Comparison of ENCODE assay signal across 21 mouse cellular contexts in the genomic region with DNA sequence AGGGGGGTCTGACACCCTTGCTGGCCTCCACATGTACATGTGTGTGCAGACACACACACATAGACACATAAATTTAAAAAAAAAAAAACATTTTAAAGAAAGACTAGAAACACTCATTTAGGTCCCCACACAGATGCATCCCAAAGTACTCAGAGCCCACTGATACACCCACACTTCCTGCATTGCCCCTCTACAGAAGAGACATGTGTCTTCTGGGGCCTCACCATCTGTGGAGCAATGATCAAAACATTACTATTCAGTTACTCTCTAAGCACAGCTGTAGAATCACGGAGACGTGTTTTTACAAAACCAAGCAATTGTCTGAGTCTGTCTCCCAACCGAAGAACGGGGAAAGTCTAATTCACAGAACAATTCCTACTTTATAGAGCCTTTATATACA. TPM values are rescaled to one million over a fixed set of nuclear protein-coding genes. Genes with fewer than 3 reads are reported as not detected.
DNase-seq lines count a peak whose midpoint lies in the region; ATAC-seq lines count a peak whose summit lies in the region.
"Had no signal": no experiment of that assay in that cellular context is flagged by ENCODE, and none has a peak within 500 bp of the region (broad histone marks: within the 10 kb centered on the region; RNA-seq: fewer than 3 reads in every experiment).

No protein-coding gene starts in this region.

- H3K9ac ChIP-seq in embryonic facial prominence, embryonic 13.5 days, result no peak overlapping the region
- H3K9ac ChIP-seq in midbrain, embryonic 15.5 days, result no peak overlapping the region
- H3K9ac ChIP-seq: forebrain, embryonic 13.5 days; forebrain, postnatal 0 days; hindbrain, embryonic 15.5 days had no signal

- H3K4me1 ChIP-seq in embryonic facial prominence, embryonic 13.5 days, result peaks cover 25% of the 10 kb centered on the region
- peaks cover 23% of the 10 kb centered on the region for H3K4me1 ChIP-seq in embryonic facial prominence, embryonic 10.5 days
- H3K4me1 ChIP-seq in midbrain, embryonic 10.5 days, result peaks cover 23% of the 10 kb centered on the region
- H3K4me1 ChIP-seq in midbrain, embryonic 15.5 days, result peaks cover 11% of the 10 kb centered on the region
- H3K4me1 ChIP-seq: forebrain, embryonic 13.5 days had no signal

- no peak for DNase-seq in embryonic facial prominence, embryonic 10.5 days (ENCODE audit: low spot score)
- DNase-seq in midbrain, embryonic 10.5 days (ENCODE audit: low spot score), result peak; percentile 6
- peak; percentile 52 to 56 for DNase-seq in thymus, postnatal 10 days (ENCODE audit: low spot score in 2 of 2)
- DNase-seq in thymus, postnatal 4 days, result peak; percentile 44
- DNase-seq in urinary bladder, postnatal 25 days (ENCODE audit: low spot score), result no peak
- DNase-seq in MN1 (ENCODE audit: low spot score), result no peak
- DNase-seq: adrenal gland, postnatal 25 days; B cell, adult 2 months; cerebellum, adult 2 months; forebrain, postnatal 0 days; gastrocnemius, postnatal 14 days; heart, postnatal 36 days had no signal

- H3K4me2 ChIP-seq in embryonic facial prominence, embryonic 13.5 days, result no peak overlapping the region
- H3K4me2 ChIP-seq in midbrain, embryonic 15.5 days, result no peak overlapping the region
- H3K4me2 ChIP-seq: forebrain, embryonic 13.5 days; heart, embryonic 13.5 days; hindbrain, embryonic 15.5 days had no signal

- H3K27ac ChIP-seq in embryonic facial prominence, embryonic 13.5 days, result 0 out of 2 replicates have a peak overlapping the region, but pooled peaks have one; percentile 33
- no peak overlapping the region for H3K27ac ChIP-seq in embryonic facial prominence, embryonic 10.5 days (replicated peaks)
- H3K27ac ChIP-seq in midbrain, embryonic 10.5 days (replicated peaks), result no peak overlapping the region
- H3K27ac ChIP-seq in midbrain, embryonic 15.5 days, result no peak overlapping the region
- H3K27ac ChIP-seq: forebrain, embryonic 13.5 days; hindbrain, embryonic 15.5 days had no signal

- H3K36me3 ChIP-seq in embryonic facial prominence, embryonic 13.5 days, result no peaks in the 10 kb centered on the region
- H3K36me3 ChIP-seq in embryonic facial prominence, embryonic 10.5 days (replicated peaks), result no peaks in the 10 kb centered on the region
- no peaks in the 10 kb centered on the region for H3K36me3 ChIP-seq in midbrain, embryonic 10.5 days
- H3K36me3 ChIP-seq in midbrain, embryonic 15.5 days (replicated peaks), result no peaks in the 10 kb centered on the region
- H3K36me3 ChIP-seq: G1E; heart, embryonic 13.5 days; hindbrain, embryonic 15.5 days had no signal

- no peak for ATAC-seq in embryonic facial prominence, embryonic 13.5 days (ENCODE audit: insufficient number of reproducible peaks, insufficient read depth, low FRiP score, low TSS enrichment, low read depth)
- no peak for ATAC-seq in midbrain, embryonic 15.5 days (replicated peaks)
- ATAC-seq: activated CD4-positive, CD25-positive, alpha-beta regulatory T cell, adult 4 months; CD4-positive, CD25-positive, alpha-beta regulatory T cell, adult 4 months; forebrain, embryonic 13.5 days; forebrain, postnatal 0 days; Patski had no signal

- no peaks in the 10 kb centered on the region for H3K9me3 ChIP-seq in embryonic facial prominence, embryonic 13.5 days
- no peaks in the 10 kb centered on the region for H3K9me3 ChIP-seq in embryonic facial prominence, embryonic 10.5 days
- H3K9me3 ChIP-seq in midbrain, embryonic 10.5 days (replicated peaks), result no peaks in the 10 kb centered on the region
- H3K9me3 ChIP-seq in midbrain, embryonic 15.5 days, result no peaks in the 10 kb centered on the region
- H3K9me3 ChIP-seq: forebrain, embryonic 13.5 days; G1E; heart, embryonic 13.5 days; hindbrain, embryonic 15.5 days had no signal

- H3K27me3 ChIP-seq in embryonic facial prominence, embryonic 13.5 days, result no peaks in the 10 kb centered on the region
- peaks cover 11% of the 10 kb centered on the region; the same call in 1 of the 2 replicates for H3K27me3 ChIP-seq in embryonic facial prominence, embryonic 10.5 days (replicated peaks; ENCODE audit: low read depth, poor library complexity, severe bottlenecking)
- peaks cover 12% of the 10 kb centered on the region; the same call in 1 of the 2 replicates for H3K27me3 ChIP-seq in midbrain, embryonic 10.5 days (ENCODE audit: low read depth, poor library complexity, severe bottlenecking)
- H3K27me3 ChIP-seq in midbrain, embryonic 15.5 days (replicated peaks), result no peaks in the 10 kb centered on the region
- H3K27me3 ChIP-seq: forebrain, embryonic 13.5 days; heart, embryonic 13.5 days; hindbrain, embryonic 15.5 days; Patski had no signal

- WGBS in embryonic facial prominence, embryonic 13.5 days, result 43% methylated on average over 4 of the region's 4 CpGs
- 83% methylated on average over 4 of the region's 4 CpGs for WGBS in embryonic facial prominence, embryonic 10.5 days
- WGBS in midbrain, embryonic 10.5 days, result 85% methylated on average over 4 of the region's 4 CpGs
- WGBS in midbrain, embryonic 15.5 days, result 75% methylated on average over 4 of the region's 4 CpGs

- no peak overlapping the region for H3K4me3 ChIP-seq in embryonic facial prominence, embryonic 13.5 days
- no peak overlapping the region for H3K4me3 ChIP-seq in embryonic facial prominence, embryonic 10.5 days
- no peak overlapping the region for H3K4me3 ChIP-seq in midbrain, embryonic 10.5 days
- H3K4me3 ChIP-seq in midbrain, embryonic 15.5 days, result no peak overlapping the region
- H3K4me3 ChIP-seq: forebrain, embryonic 13.5 days; heart, embryonic 13.5 days; hindbrain, embryonic 15.5 days had no signal

RNA-seq across cellular contexts. Expression of a gene that starts 45.8 kb away (rescaled TPM):
- polyA plus RNA-seq in embryonic facial prominence, embryonic 13.5 days (2015; fragmentation: Nextera tagmentation; extraction: Ambion mirVana), result 0.55 and 0.91 TPM in 2 replicates
- polyA plus RNA-seq in embryonic facial prominence, embryonic 10.5 days (2016; fragmentation: Nextera tagmentation; extraction: Ambion mirVana), result 0.10 and 0.31 TPM in 2 replicates
- 0.45 and 0.51 TPM in 2 replicates for polyA plus RNA-seq in midbrain, embryonic 10.5 days (2016; fragmentation: Nextera tagmentation; extraction: Ambion mirVana)
- 0.28 and 0.63 TPM in 2 replicates for polyA plus RNA-seq in midbrain, embryonic 15.5 days (2015; fragmentation: Nextera tagmentation; extraction: Ambion mirVana)
- polyA plus RNA-seq: G1E, Patski had no signal

Comparison
In these comparisons a context has a peak if more than half of its experiments do, and no peak if none do; other contexts are left out.
1. DNase-seq: peak in midbrain, embryonic 10.5 days (single experiment), thymus, postnatal 10 days (2 of 2) and thymus, postnatal 4 days (single experiment); none in embryonic facial prominence, embryonic 10.5 days (single experiment), urinary bladder, postnatal 25 days (single experiment) and MN1 (single experiment).